In the genomic region with DNA sequence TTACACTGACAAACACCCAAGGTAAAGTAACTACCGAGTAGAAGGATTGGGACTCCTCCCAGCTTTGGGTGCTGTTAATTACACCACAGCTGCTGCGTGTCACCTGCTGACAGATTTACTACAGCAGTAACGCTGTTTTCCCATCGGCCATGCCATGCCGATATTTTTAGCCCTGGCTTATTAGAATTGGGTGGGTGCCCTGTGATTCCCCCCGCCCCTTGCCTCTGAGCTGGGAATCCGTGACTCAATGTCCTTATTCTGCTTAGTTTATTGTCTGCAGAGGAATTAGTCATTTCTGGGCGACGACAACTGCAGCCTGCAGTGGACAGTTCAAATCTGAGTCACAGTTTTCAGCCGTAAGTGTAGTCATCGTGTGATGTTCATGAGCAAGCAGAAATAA, we compare ENCODE assay signal across 9 mouse cellular contexts. TPM values are rescaled to one million over a fixed set of nuclear protein-coding genes. Genes with fewer than 3 reads are reported as not detected.
DNase-seq lines count a peak whose midpoint lies in the region; ATAC-seq lines count a peak whose summit lies in the region.
"Had no signal": no experiment of that assay in that cellular context is flagged by ENCODE, and none has a peak within 500 bp of the region (broad histone marks: within the 10 kb centered on the region; RNA-seq: fewer than 3 reads in every experiment).

No protein-coding gene starts in this region.

- DNase-seq in left cerebral cortex, adult 11 months (ENCODE audit: low spot score): peak; percentile 21
- DNase-seq in left cerebral cortex, postnatal 10 days (ENCODE audit: extremely low spot score in 1 of 2, low spot score in 2 of 2): no peak
- peak; percentile 64 for DNase-seq in adrenal gland, adult 8-10 months
- peak; percentile 18 for DNase-seq in hindlimb bud, embryonic 11.5 days (ENCODE audit: extremely low spot score, low read depth, low spot score)
- DNase-seq in thymus, postnatal 25 days: no peak
- DNase-seq in cerebellum, adult 11-12 months: no peak
- DNase-seq in ovary, adult 18-20 months (ENCODE audit: low spot score): no peak

- H3K27ac ChIP-seq in neural tube, embryonic 13.5 days (replicated peaks): peak overlapping the region; percentile 75
- H3K27ac ChIP-seq: midbrain, embryonic 12.5 days had no signal

- H3K4me2 ChIP-seq in neural tube, embryonic 13.5 days: peak overlapping the region; percentile 19; the same call in 1 of the 2 replicates
- H3K4me2 ChIP-seq: midbrain, embryonic 12.5 days had no signal

- no peaks in the 10 kb centered on the region for H3K36me3 ChIP-seq in neural tube, embryonic 13.5 days
- H3K36me3 ChIP-seq: midbrain, embryonic 12.5 days had no signal

- peaks cover 31% of the 10 kb centered on the region for H3K4me1 ChIP-seq in neural tube, embryonic 13.5 days (replicated peaks)
- H3K4me1 ChIP-seq: midbrain, embryonic 12.5 days had no signal

- peak overlapping the region; percentile 38 for H3K9ac ChIP-seq in neural tube, embryonic 13.5 days
- H3K9ac ChIP-seq: midbrain, embryonic 12.5 days had no signal

- peak; percentile 62 for ATAC-seq in neural tube, embryonic 13.5 days (ENCODE audit: low read depth)

- no peaks in the 10 kb centered on the region for H3K9me3 ChIP-seq in neural tube, embryonic 13.5 days
- H3K9me3 ChIP-seq: midbrain, embryonic 12.5 days had no signal

- no peak overlapping the region for H3K4me3 ChIP-seq in neural tube, embryonic 13.5 days
- H3K4me3 ChIP-seq: midbrain, embryonic 12.5 days had no signal

- no peaks in the 10 kb centered on the region for H3K27me3 ChIP-seq in neural tube, embryonic 13.5 days
- H3K27me3 ChIP-seq: midbrain, embryonic 12.5 days had no signal

- intact Hi-C loops in left cerebral cortex, postnatal 10 days (cut with DNase I): loop anchor here (10.0 kb wide), 1 partner anchor 105 kb away; no protein-coding TSS in a partner anchor

- WGBS in neural tube, embryonic 13.5 days: 11% methylated on average over 11 of the region's 11 CpGs

RNA-seq across cellular contexts. Expression of gene Kifc3, which starts 7.3 kb away (rescaled TPM):
- total RNA-seq in left cerebral cortex, postnatal 10 days (2021): 10 to 100 TPM; 56.2 to 58.6 TPM
- 100 to 1,000 TPM; 165 to 259 (median 182) TPM for total RNA-seq in adrenal gland, adult 8-10 months (2022)
- 17.8 and 21.5 TPM in 2 replicates for polyA plus RNA-seq in neural tube, embryonic 13.5 days (2015; fragmentation: Nextera tagmentation; extraction: Ambion mirVana)

Comparison
In these comparisons a context has a peak if more than half of its experiments do, and no peak if none do; other contexts are left out.
1. DNase-seq: peak in left cerebral cortex, adult 11 months (single experiment), adrenal gland, adult 8-10 months (single experiment) and hindlimb bud, embryonic 11.5 days (single experiment); none in left cerebral cortex, postnatal 10 days (0 of 2), thymus, postnatal 25 days (single experiment), cerebellum, adult 11-12 months (single experiment) and ovary, adult 18-20 months (single experiment).